Mouse (Mus musculus) spleen, adult 2 months (tissue): ENCODE data around the gene Rin3.

Experiments used
- CTCF ChIP-seq: fragments of 200-500 bp; IDR thresholded peaks from 2 replicates; pipeline ENCODE4 v1.5.1; 2011; ENCODE audit warnings: mild to moderate bottlenecking, inconsistent platforms; ENCODE audit not compliant: insufficient read depth, insufficient read length, insufficient replicate concordance; ENCODE audit errors: extremely low read depth
- POLR2A ChIP-seq: fragments of 200-500 bp; IDR thresholded peaks from 2 replicates; pipeline ENCODE4 v1.6.1; 2011; ENCODE audit warnings: low read depth, low read length, inconsistent platforms

DNA sequence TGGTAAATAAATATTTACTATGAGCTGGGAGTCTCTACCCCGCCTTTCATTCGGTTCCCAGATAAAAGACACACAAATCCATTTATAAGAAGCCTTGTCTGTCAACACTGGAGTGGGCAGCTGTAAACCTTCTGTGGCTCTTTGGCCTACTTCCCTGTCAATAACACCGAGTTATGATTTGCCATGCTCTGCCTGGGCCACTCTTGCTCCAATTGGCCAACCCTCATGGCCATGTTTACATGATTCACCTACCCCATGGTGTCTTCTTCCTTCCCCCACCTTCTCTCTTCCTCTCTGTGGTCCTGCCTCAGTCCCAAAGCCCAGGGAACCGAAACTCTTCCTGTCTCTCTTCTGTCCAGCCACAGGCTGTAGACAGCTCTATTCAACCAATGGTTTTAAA is 14.1 kb downstream of the Rin3 start:
- TF ChIP-seq CTCF (no peak), POLR2A (no peak)
